Mouse (Mus musculus) heart, adult 2 months (tissue): ENCODE measurements around the gene Eif4e.

ENCODE experiments used
- CTCF ChIP-seq: fragments of 200-600 bp; IDR thresholded peaks from 2 replicates; pipeline ENCODE4 v1.8.1; 2022; ENCODE audit warnings: antibody characterized with exemption, mild to moderate bottlenecking, moderate library complexity
- EP300 ChIP-seq: fragments of 200-500 bp; IDR thresholded peaks from 2 replicates; pipeline ENCODE4 v1.6.1; 2011; ENCODE audit warnings: low read depth, low read length, control low read depth; ENCODE audit not compliant: insufficient read depth
- POLR2A ChIP-seq: fragments of 200-500 bp; IDR thresholded peaks from 2 replicates; pipeline ENCODE4 v1.6.1; 2011; ENCODE audit warnings: mild to moderate bottlenecking, low read depth, low read length, control low read depth; ENCODE audit not compliant: insufficient read depth

DNA sequence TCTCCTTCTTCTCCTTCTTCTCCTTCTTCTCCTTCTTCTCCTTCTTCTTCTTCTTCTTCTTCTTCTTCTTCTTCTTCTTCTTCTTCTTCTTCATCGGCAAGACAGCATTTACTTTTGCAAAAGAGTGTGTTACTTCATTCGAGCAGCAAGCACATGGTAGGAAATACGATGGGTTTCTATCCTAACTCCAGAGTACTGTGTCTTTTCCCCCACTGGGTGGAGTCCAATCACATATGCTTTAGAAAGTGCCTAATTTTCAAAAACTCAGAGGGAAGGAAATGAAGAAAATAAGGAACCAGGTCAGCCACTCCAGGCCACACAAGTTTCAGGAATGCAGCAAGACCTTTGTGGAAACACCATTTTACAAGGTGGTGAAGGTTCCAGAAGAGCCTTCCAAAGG, 32.3 kb upstream of the Eif4e start:
- TF ChIP-seq CTCF (no peak), POLR2A (no peak), EP300 (no peak)
